Mouse (Mus musculus): ENCODE measurements around the gene Cdk12. TPM values are rescaled to one million over a fixed set of nuclear protein-coding genes. Genes with fewer than 3 reads are reported as not detected.

Gene Cdk12
- polyA plus RNA-seq, 1 experiment from 2014 or later = 18.2 TPM

GRCm38 (mm10) chr11:98266699-98267402 is 64.0 kb downstream of the Cdk12 start:
- Histone ChIP-seq H3K4me1 (replicated peaks; ENCODE audit: control insufficient read depth, insufficient read depth, low read length) (no peaks in the 10 kb centered on the region), H3K27ac (ENCODE audit: low read depth, low read length) (no peak overlapping the region), H3K9ac (ENCODE audit: low read length) (no peak overlapping the region), H3K9me3 (ENCODE audit: control insufficient read depth, low read length) (no peaks in the 10 kb centered on the region), H3K4me2 (ENCODE audit: low read depth, low read length, severe bottlenecking) (no peak overlapping the region), H3K27me3 (ENCODE audit: control insufficient read depth, insufficient read depth, low read length) (no peaks in the 10 kb centered on the region), H3K4me3 (ENCODE audit: low read depth, low read length) (no peak overlapping the region), H3K36me3 (ENCODE audit: control insufficient read depth, insufficient read depth, low read length) (no peaks in the 10 kb centered on the region; the same call in 1 of the 2 replicates)
- no peak for ATAC-seq (replicated peaks; ENCODE audit: low FRiP score)
- WGBS = 71% methylated on average over 6 of the region's 6 CpGs
- DNase-seq (ENCODE audit: low spot score) = peak; percentile 29

GRCm38 (mm10) chr11:98270066-98270465 is 67.2 kb downstream of the Cdk12 start:
- no peaks in the 10 kb centered on the region; the same call in 1 of the 2 replicates for H3K36me3 ChIP-seq (ENCODE audit: control insufficient read depth, insufficient read depth, low read length)
- no peaks in the 10 kb centered on the region for H3K4me1 ChIP-seq (replicated peaks; ENCODE audit: control insufficient read depth, insufficient read depth, low read length)
- H3K4me3 ChIP-seq (ENCODE audit: low read depth, low read length) = no peak overlapping the region
- no peaks in the 10 kb centered on the region for H3K9me3 ChIP-seq (ENCODE audit: control insufficient read depth, low read length)
- peak; percentile 7 for DNase-seq (ENCODE audit: low spot score)
- ATAC-seq (replicated peaks; ENCODE audit: low FRiP score) = no peak
- 90% methylated on average over 3 of the region's 3 CpGs for WGBS
- no peak overlapping the region for H3K9ac ChIP-seq (ENCODE audit: low read length)
- H3K4me2 ChIP-seq (ENCODE audit: low read depth, low read length, severe bottlenecking) = no peak overlapping the region
- H3K27me3 ChIP-seq (ENCODE audit: control insufficient read depth, insufficient read depth, low read length) = no peaks in the 10 kb centered on the region
- no peak overlapping the region for H3K27ac ChIP-seq (ENCODE audit: low read depth, low read length)

- H3K27ac ChIP-seq (ENCODE audit: low read depth, low read length) = no peak overlapping the region
- no peaks in the 10 kb centered on the region for H3K27me3 ChIP-seq (ENCODE audit: control insufficient read depth, insufficient read depth, low read length)
- H3K4me1 ChIP-seq (replicated peaks; ENCODE audit: control insufficient read depth, insufficient read depth, low read length) = no peaks in the 10 kb centered on the region
- DNase-seq (ENCODE audit: low spot score) (no peak), ATAC-seq (replicated peaks; ENCODE audit: low FRiP score) (no peak)
- no peaks in the 10 kb centered on the region; the same call in 1 of the 2 replicates for H3K36me3 ChIP-seq (ENCODE audit: control insufficient read depth, insufficient read depth, low read length)
- H3K4me2 ChIP-seq (ENCODE audit: low read depth, low read length, severe bottlenecking) = no peak overlapping the region
- no peak overlapping the region for H3K4me3 ChIP-seq (ENCODE audit: low read depth, low read length)
- no peak overlapping the region for H3K9ac ChIP-seq (ENCODE audit: low read length)
- H3K9me3 ChIP-seq (ENCODE audit: control insufficient read depth, low read length) = no peaks in the 10 kb centered on the region
Observed at GRCm38 (mm10) chr11:98270466-98270865, 67.6 kb downstream of the Cdk12 start.

DNA sequence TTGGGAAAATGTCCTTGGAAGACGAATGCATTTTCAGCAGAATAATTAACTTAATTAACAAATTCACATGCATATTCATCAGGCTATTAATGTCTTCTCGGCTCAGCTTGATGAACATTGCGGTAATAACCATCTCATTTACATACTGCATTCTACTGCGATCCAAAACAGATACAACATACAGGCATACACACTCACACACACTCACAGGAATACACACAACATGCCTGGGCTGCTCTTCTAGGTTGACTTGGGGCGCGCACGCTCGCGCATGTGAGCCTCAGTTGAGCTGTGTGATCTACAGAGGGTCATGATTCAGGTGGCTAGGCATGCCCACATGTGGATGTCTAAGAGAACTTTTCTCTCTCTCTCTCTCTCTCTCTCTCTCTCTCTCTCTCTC is 80.9 kb downstream of the Cdk12 start:
- no peak overlapping the region for H3K9ac ChIP-seq (ENCODE audit: low read length)
- H3K9me3 ChIP-seq (ENCODE audit: control insufficient read depth, low read length) = no peaks in the 10 kb centered on the region
- peak overlapping the region; percentile 68 for H3K27ac ChIP-seq (ENCODE audit: low read depth, low read length)
- no peaks in the 10 kb centered on the region for H3K27me3 ChIP-seq (ENCODE audit: control insufficient read depth, insufficient read depth, low read length)
- ATAC-seq (replicated peaks; ENCODE audit: low FRiP score) (no peak), DNase-seq (ENCODE audit: low spot score) (no peak)
- no peak overlapping the region for H3K4me3 ChIP-seq (ENCODE audit: low read depth, low read length)
- no peak overlapping the region for H3K4me2 ChIP-seq (ENCODE audit: low read depth, low read length, severe bottlenecking)
- no peaks in the 10 kb centered on the region for H3K36me3 ChIP-seq (ENCODE audit: control insufficient read depth, insufficient read depth, low read length)
- no peaks in the 10 kb centered on the region; the same call in none of the 2 replicates for H3K4me1 ChIP-seq (replicated peaks; ENCODE audit: control insufficient read depth, insufficient read depth, low read length)
- WGBS = 25% methylated on average over 9 of the region's 9 CpGs

DNA sequence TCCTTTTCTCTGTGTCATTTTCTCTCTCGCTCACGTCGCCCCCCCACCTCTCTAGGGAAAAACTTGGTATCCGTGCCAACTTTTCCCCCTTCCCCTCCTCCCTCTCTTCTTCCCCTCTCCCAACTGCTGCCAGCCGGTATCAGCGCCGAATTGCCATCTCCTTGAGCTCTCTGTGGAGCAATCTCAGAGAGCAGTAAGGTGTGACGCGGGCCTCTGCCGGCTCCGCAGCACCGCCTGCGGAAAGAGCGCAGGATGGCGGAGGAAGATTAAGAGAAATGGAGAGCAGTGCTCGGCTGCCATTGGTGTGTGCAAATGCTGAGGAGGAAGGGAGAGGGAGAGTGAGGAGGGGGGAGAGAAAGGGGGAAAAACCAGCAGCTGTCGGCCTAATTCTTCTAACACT is 81.4 kb downstream of the Cdk12 start:
- no peaks in the 10 kb centered on the region for H3K36me3 ChIP-seq (ENCODE audit: control insufficient read depth, insufficient read depth, low read length)
- H3K27ac ChIP-seq (ENCODE audit: low read depth, low read length) = peak overlapping the region; percentile 14; the same call in 1 of the 2 replicates
- H3K4me2 ChIP-seq (ENCODE audit: low read depth, low read length, severe bottlenecking) = peak overlapping the region; percentile 39; the same call in 1 of the 2 replicates
- DNase-seq (ENCODE audit: low spot score) = peak; percentile 63
- H3K4me3 ChIP-seq (ENCODE audit: low read depth, low read length) = no peak overlapping the region
- no peak overlapping the region for H3K9ac ChIP-seq (ENCODE audit: low read length)
- no peaks in the 10 kb centered on the region for H3K27me3 ChIP-seq (ENCODE audit: control insufficient read depth, insufficient read depth, low read length)
- WGBS = 5% methylated on average over 14 of the region's 17 CpGs
- H3K4me1 ChIP-seq (replicated peaks; ENCODE audit: control insufficient read depth, insufficient read depth, low read length) = no peaks in the 10 kb centered on the region; the same call in none of the 2 replicates
- H3K9me3 ChIP-seq (ENCODE audit: control insufficient read depth, low read length) = no peaks in the 10 kb centered on the region
- ATAC-seq (replicated peaks; ENCODE audit: low FRiP score) = no peak

DNA sequence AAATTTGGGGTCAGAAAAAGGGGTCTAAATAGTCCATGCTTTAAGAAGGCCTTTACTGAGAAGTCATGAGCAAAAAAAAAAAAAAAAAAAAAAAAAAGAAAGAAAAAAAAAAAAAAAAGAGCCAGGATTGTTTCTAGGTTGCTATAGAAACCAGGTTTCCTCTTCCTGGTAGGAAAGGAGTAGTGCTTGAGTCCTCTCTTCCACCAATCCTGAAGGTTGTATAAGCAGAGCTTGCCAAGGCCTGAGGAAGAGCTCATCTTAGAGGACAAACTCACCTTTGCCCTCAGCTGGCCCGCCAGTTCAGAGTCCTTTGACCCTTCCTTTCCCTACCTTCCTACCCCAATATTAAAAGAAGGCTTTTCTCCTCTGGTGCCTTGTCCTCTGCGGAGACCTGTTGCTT is 82.5 kb downstream of the Cdk12 start:
- 52% methylated on average over 2 of the region's 2 CpGs for WGBS
- Histone ChIP-seq H3K27me3 (ENCODE audit: control insufficient read depth, insufficient read depth, low read length) (no peaks in the 10 kb centered on the region), H3K4me1 (replicated peaks; ENCODE audit: control insufficient read depth, insufficient read depth, low read length) (no peaks in the 10 kb centered on the region; the same call in none of the 2 replicates), H3K27ac (ENCODE audit: low read depth, low read length) (no peak overlapping the region), H3K9ac (ENCODE audit: low read length) (no peak overlapping the region), H3K4me3 (ENCODE audit: low read depth, low read length) (no peak overlapping the region), H3K4me2 (ENCODE audit: low read depth, low read length, severe bottlenecking) (no peak overlapping the region), H3K9me3 (ENCODE audit: control insufficient read depth, low read length) (no peaks in the 10 kb centered on the region), H3K36me3 (ENCODE audit: control insufficient read depth, insufficient read depth, low read length) (no peaks in the 10 kb centered on the region)
- DNase-seq (ENCODE audit: low spot score) = no peak
- no peak for ATAC-seq (replicated peaks; ENCODE audit: low FRiP score)

- DNase-seq (ENCODE audit: low spot score) = no peak
Observed at GRCm38 (mm10) chr11:98287531-98287930, 84.7 kb downstream of the Cdk12 start.

DNA sequence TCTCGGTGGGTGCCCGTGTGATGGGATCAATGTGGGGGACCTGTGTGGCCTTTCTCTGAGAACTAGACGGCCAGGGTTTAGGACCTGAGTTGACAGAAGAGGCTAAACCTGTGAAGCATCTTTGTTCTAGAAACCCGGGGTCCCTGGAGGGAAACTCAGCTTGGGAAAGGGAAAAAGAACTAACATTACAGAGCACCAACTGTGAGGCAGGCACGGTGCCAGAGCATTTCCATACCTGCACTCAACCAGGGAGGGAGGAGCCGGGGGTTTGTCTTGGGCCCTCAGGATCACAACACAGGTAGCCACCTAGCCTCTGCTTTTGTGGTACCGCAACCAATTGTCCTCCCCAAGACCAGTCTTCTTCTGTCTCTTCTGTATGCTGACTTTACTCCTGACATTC is 85.1 kb downstream of the Cdk12 start:
- H3K4me2 ChIP-seq (ENCODE audit: low read depth, low read length, severe bottlenecking) = no peak overlapping the region

More at GRCm38 (mm10) chr11:98287531-98287930, 84.7 kb downstream of the Cdk12 start:
- H3K9me3 ChIP-seq (ENCODE audit: control insufficient read depth, low read length) = no peaks in the 10 kb centered on the region
- ATAC-seq (replicated peaks; ENCODE audit: low FRiP score) = no peak
- H3K36me3 ChIP-seq (ENCODE audit: control insufficient read depth, insufficient read depth, low read length) = no peaks in the 10 kb centered on the region
- H3K9ac ChIP-seq (ENCODE audit: low read length) = no peak overlapping the region
- H3K27ac ChIP-seq (ENCODE audit: low read depth, low read length) = no peak overlapping the region
- no peaks in the 10 kb centered on the region; the same call in none of the 2 replicates for H3K4me1 ChIP-seq (replicated peaks; ENCODE audit: control insufficient read depth, insufficient read depth, low read length)
- no peak overlapping the region for H3K4me2 ChIP-seq (ENCODE audit: low read depth, low read length, severe bottlenecking)
- 44% methylated on average over 5 of the region's 5 CpGs for WGBS
- no peaks in the 10 kb centered on the region for H3K27me3 ChIP-seq (ENCODE audit: control insufficient read depth, insufficient read depth, low read length)
- no peak overlapping the region for H3K4me3 ChIP-seq (ENCODE audit: low read depth, low read length)

GRCm38 (mm10) chr11:98289873-98290272 is 87.0 kb downstream of the Cdk12 start:
- no peak for ATAC-seq (replicated peaks; ENCODE audit: low FRiP score)
- Histone ChIP-seq H3K9ac (ENCODE audit: low read length) (no peak overlapping the region), H3K36me3 (ENCODE audit: control insufficient read depth, insufficient read depth, low read length) (no peaks in the 10 kb centered on the region), H3K9me3 (ENCODE audit: control insufficient read depth, low read length) (no peaks in the 10 kb centered on the region), H3K4me1 (replicated peaks; ENCODE audit: control insufficient read depth, insufficient read depth, low read length) (no peaks in the 10 kb centered on the region; the same call in 1 of the 2 replicates), H3K27ac (ENCODE audit: low read depth, low read length) (no peak overlapping the region), H3K4me2 (ENCODE audit: low read depth, low read length, severe bottlenecking) (no peak overlapping the region), H3K27me3 (ENCODE audit: control insufficient read depth, insufficient read depth, low read length) (no peaks in the 10 kb centered on the region), H3K4me3 (ENCODE audit: low read depth, low read length) (no peak overlapping the region)
- 64% methylated on average over 13 of the region's 13 CpGs for WGBS
- no peak for DNase-seq (ENCODE audit: low spot score)

More for the DNA sequence above, 85.1 kb downstream of the Cdk12 start:
- Histone ChIP-seq H3K9me3 (ENCODE audit: control insufficient read depth, low read length) (no peaks in the 10 kb centered on the region), H3K4me1 (replicated peaks; ENCODE audit: control insufficient read depth, insufficient read depth, low read length) (no peaks in the 10 kb centered on the region; the same call in none of the 2 replicates), H3K4me3 (ENCODE audit: low read depth, low read length) (no peak overlapping the region), H3K27ac (ENCODE audit: low read depth, low read length) (no peak overlapping the region), H3K9ac (ENCODE audit: low read length) (no peak overlapping the region), H3K36me3 (ENCODE audit: control insufficient read depth, insufficient read depth, low read length) (no peaks in the 10 kb centered on the region), H3K27me3 (ENCODE audit: control insufficient read depth, insufficient read depth, low read length) (no peaks in the 10 kb centered on the region)
- WGBS = 52% methylated on average over 7 of the region's 7 CpGs
- DNase-seq (ENCODE audit: low spot score) (no peak), ATAC-seq (replicated peaks; ENCODE audit: low FRiP score) (no peak)
